Mouse (Mus musculus): ENCODE measurements around the gene H2-D1.

GRCm38 (mm10) chr17:35244999-35245398 is 17.5 kb upstream of the H2-D1 start:
- TF ChIP-seq ZNF384 (IDR thresholded peaks at IDR 0.05; ENCODE audit: low read depth, low read length) (no peak), ZC3H11A (IDR thresholded peaks at IDR 0.05; ENCODE audit: borderline replicate concordance, low read depth, low read length) (no peak)

Data from ES-E14 (cell line).